Mouse (Mus musculus) c-Kit-positive CD71-positive TER-119-positive erythroid progenitor cells, embryonic 14.5 days (primary cell): ENCODE measurements around the gene Prdm2.

Experiments used
- DNase-seq: peaks from one replicate; pipeline ENCODE4 v3.0.0-alpha.2; 2013; ENCODE audit warnings: low spot score

The Prdm2 gene

GRCm38 (mm10) chr4:143211584-143212340, 1.0 kb downstream of the Prdm2 start:
- DNase-seq, result peak; percentile 31

GRCm38 (mm10) chr4:143209997-143210396, 2.8 kb downstream of the Prdm2 start:
- DNase-seq, result no peak

- DNase-seq, result peak; percentile 30
Measured at GRCm38 (mm10) chr4:143202653-143203052, 10.1 kb downstream of the Prdm2 start.

GRCm38 (mm10) chr4:143198371-143198770, 14.4 kb downstream of the Prdm2 start:
- no peak for DNase-seq

GRCm38 (mm10) chr4:143197845-143198356, 14.9 kb downstream of the Prdm2 start:
- no peak for DNase-seq

- DNase-seq, result no peak
Measured at GRCm38 (mm10) chr4:143194328-143194727, 18.5 kb downstream of the Prdm2 start.

- DNase-seq, result no peak
Measured at GRCm38 (mm10) chr4:143193164-143193563, 19.6 kb downstream of the Prdm2 start.

- no peak for DNase-seq
Measured at GRCm38 (mm10) chr4:143191783-143192182, 21.0 kb downstream of the Prdm2 start.

- DNase-seq, result no peak
Measured at GRCm38 (mm10) chr4:143190657-143191056, 22.1 kb downstream of the Prdm2 start.

- DNase-seq, result no peak
Measured at GRCm38 (mm10) chr4:143188571-143189191, 24.1 kb downstream of the Prdm2 start.

GRCm38 (mm10) chr4:143186066-143186465, 26.7 kb downstream of the Prdm2 start:
- no peak for DNase-seq

- no peak for DNase-seq
Measured at GRCm38 (mm10) chr4:143185496-143185895, 27.3 kb downstream of the Prdm2 start.

GRCm38 (mm10) chr4:143183141-143183540, 29.7 kb downstream of the Prdm2 start:
- no peak for DNase-seq

GRCm38 (mm10) chr4:143180731-143181130, 32.1 kb downstream of the Prdm2 start:
- no peak for DNase-seq

- no peak for DNase-seq
Measured at GRCm38 (mm10) chr4:143171600-143172290, 41.0 kb downstream of the Prdm2 start.

GRCm38 (mm10) chr4:143170290-143170689, 42.5 kb downstream of the Prdm2 start:
- DNase-seq, result no peak

GRCm38 (mm10) chr4:143168093-143168492, 44.7 kb downstream of the Prdm2 start:
- no peak for DNase-seq

- peak; percentile 96 for DNase-seq
Measured at GRCm38 (mm10) chr4:143161619-143162479, 50.9 kb downstream of the Prdm2 start.

GRCm38 (mm10) chr4:143160826-143161225, 52.0 kb downstream of the Prdm2 start:
- DNase-seq, result no peak

- DNase-seq, result no peak
Measured at GRCm38 (mm10) chr4:143159336-143159735, 53.5 kb downstream of the Prdm2 start.

- DNase-seq, result no peak
Measured at GRCm38 (mm10) chr4:143155871-143156270, 56.9 kb downstream of the Prdm2 start.

- DNase-seq, result no peak
Measured at GRCm38 (mm10) chr4:143155036-143155435, 57.8 kb downstream of the Prdm2 start.
